12 mouse cellular contexts compared by ENCODE assay signal in genomic region chr4:136188973-136189737, GRCm38 (mm10). TPM values are rescaled to one million over a fixed set of nuclear protein-coding genes. Genes with fewer than 3 reads are reported as not detected.
DNase-seq lines count a peak whose midpoint lies in the region; ATAC-seq lines count a peak whose summit lies in the region.
"Had no signal": no experiment of that assay in that cellular context is flagged by ENCODE, and none has a peak within 500 bp of the region (broad histone marks: within the 10 kb centered on the region; RNA-seq: fewer than 3 reads in every experiment).

No protein-coding gene starts in this region.

- 82% methylated on average over 6 of the region's 6 CpGs for WGBS in intestine, embryonic 15.5 days
- WGBS in heart, embryonic 10.5 days = 81% methylated on average over 6 of the region's 6 CpGs

- peak; percentile 41; the same call in 1 of the 2 replicates for ATAC-seq in intestine, embryonic 15.5 days
- peak; percentile 30; the same call in 1 of the 2 replicates for ATAC-seq in neutrophil, adult 5-6 weeks (ENCODE audit: extremely low read depth, insufficient number of reproducible peaks, low FRiP score, poor library complexity, severe bottlenecking)
- ATAC-seq in activated CD4-positive, CD25-positive, alpha-beta regulatory T cell, adult 4 months = no peak

- peaks cover 8% of the 10 kb centered on the region; the same call in 1 of the 2 replicates for H3K36me3 ChIP-seq in intestine, embryonic 15.5 days
- H3K36me3 ChIP-seq in heart, embryonic 10.5 days = peaks cover 63% of the 10 kb centered on the region
- H3K36me3 ChIP-seq: hindbrain, embryonic 15.5 days had no signal

- H3K9me3 ChIP-seq in intestine, embryonic 15.5 days = no peaks in the 10 kb centered on the region
- H3K9me3 ChIP-seq in heart, embryonic 10.5 days = no peaks in the 10 kb centered on the region
- H3K9me3 ChIP-seq: hindbrain, embryonic 15.5 days had no signal

- H3K4me1 ChIP-seq in intestine, embryonic 15.5 days (replicated peaks) = 0 out of 2 replicates have a peak, but pooled peaks cover 23% of the 10 kb centered on the region
- peaks cover 34% of the 10 kb centered on the region for H3K4me1 ChIP-seq in heart, embryonic 10.5 days
- H3K4me1 ChIP-seq: hindbrain, embryonic 15.5 days had no signal

- peak; percentile 37 for DNase-seq in lung, postnatal 36 days
- DNase-seq in lung, postnatal 10 days = no peak
- DNase-seq in ES-CJ7 (ENCODE audit: low read depth, low spot score) (peak; percentile 46), MN1 (ENCODE audit: low spot score) (no peak)
- no peak for DNase-seq in heart, embryonic 10.5 days (ENCODE audit: low spot score)
- DNase-seq: cerebellum, adult 11 months; layer of hippocampus, postnatal 36 days had no signal

- H3K27me3 ChIP-seq in intestine, embryonic 15.5 days (replicated peaks) = no peaks in the 10 kb centered on the region
- no peaks in the 10 kb centered on the region for H3K27me3 ChIP-seq in heart, embryonic 10.5 days (ENCODE audit: insufficient read depth, poor library complexity, severe bottlenecking)
- H3K27me3 ChIP-seq: hindbrain, embryonic 15.5 days had no signal

- H3K9ac ChIP-seq in intestine, embryonic 15.5 days = no peak overlapping the region
- H3K9ac ChIP-seq: hindbrain, embryonic 15.5 days had no signal

- H3K4me3 ChIP-seq in intestine, embryonic 15.5 days (replicated peaks) = no peak overlapping the region
- H3K4me3 ChIP-seq in heart, embryonic 10.5 days = no peak overlapping the region
- H3K4me3 ChIP-seq: hindbrain, embryonic 15.5 days had no signal

- no peak overlapping the region for H3K27ac ChIP-seq in intestine, embryonic 15.5 days
- H3K27ac ChIP-seq in heart, embryonic 10.5 days = no peak overlapping the region
- H3K27ac ChIP-seq: hindbrain, embryonic 15.5 days; macrophage had no signal

- H3K4me2 ChIP-seq in intestine, embryonic 15.5 days (replicated peaks) = no peak overlapping the region
- H3K4me2 ChIP-seq: hindbrain, embryonic 15.5 days had no signal

RNA-seq across cellular contexts. Expression of gene E2f2, which starts 17.0 kb away (rescaled TPM):
- polyA plus RNA-seq in intestine, embryonic 15.5 days (2015; fragmentation: Nextera tagmentation; extraction: Ambion mirVana) = 8.1 and 9.8 TPM in 2 replicates
- 42.0 and 46.9 TPM in 2 replicates for total RNA-seq in neutrophil, adult 5-6 weeks (2017)
- 10 to 100 TPM; 22.0 to 34.6 TPM for polyA plus RNA-seq in activated CD4-positive, CD25-positive, alpha-beta regulatory T cell, adult 4 months (2017; shearing (Covaris generic))
- 6.3 and 6.6 TPM in 2 replicates for polyA plus RNA-seq in heart, embryonic 10.5 days (2016; fragmentation: Nextera tagmentation; extraction: Ambion mirVana)

RNA-seq across cellular contexts. Expression of gene Asap3, which starts 17.0 kb away (rescaled TPM):
- polyA plus RNA-seq in intestine, embryonic 15.5 days (2015; fragmentation: Nextera tagmentation; extraction: Ambion mirVana) = 4.6 and 5.4 TPM in 2 replicates
- 0.12 and 0.25 TPM in 2 replicates for total RNA-seq in neutrophil, adult 5-6 weeks (2017)
- under 1 TPM in 1 of 2 experiments, not detected in 1; 0.25 TPM for polyA plus RNA-seq in activated CD4-positive, CD25-positive, alpha-beta regulatory T cell, adult 4 months (2017; shearing (Covaris generic))
- 3.4 and 3.7 TPM in 2 replicates for polyA plus RNA-seq in heart, embryonic 10.5 days (2016; fragmentation: Nextera tagmentation; extraction: Ambion mirVana)

RNA-seq across cellular contexts. Expression of gene Id3, which starts 45.9 kb away (rescaled TPM):
- polyA plus RNA-seq in intestine, embryonic 15.5 days (2015; fragmentation: Nextera tagmentation; extraction: Ambion mirVana) = 269 and 285 TPM in 2 replicates
- total RNA-seq in neutrophil, adult 5-6 weeks (2017) = 25.4 and 29.5 TPM in 2 replicates
- 100 to 1,000 TPM; 281 to 355 TPM for polyA plus RNA-seq in activated CD4-positive, CD25-positive, alpha-beta regulatory T cell, adult 4 months (2017; shearing (Covaris generic))
- 324 and 492 TPM in 2 replicates for polyA plus RNA-seq in heart, embryonic 10.5 days (2016; fragmentation: Nextera tagmentation; extraction: Ambion mirVana)

RNA-seq across cellular contexts. Expression of gene Tcea3, which starts 58.4 kb away (rescaled TPM):
- 18.3 and 19.0 TPM in 2 replicates for polyA plus RNA-seq in intestine, embryonic 15.5 days (2015; fragmentation: Nextera tagmentation; extraction: Ambion mirVana)
- total RNA-seq in neutrophil, adult 5-6 weeks (2017) = 1.2 and 1.6 TPM in 2 replicates
- under 1 TPM in 1 of 2 experiments, not detected in 1; 0.58 TPM for polyA plus RNA-seq in activated CD4-positive, CD25-positive, alpha-beta regulatory T cell, adult 4 months (2017; shearing (Covaris generic))
- 35.6 and 47.2 TPM in 2 replicates for polyA plus RNA-seq in heart, embryonic 10.5 days (2016; fragmentation: Nextera tagmentation; extraction: Ambion mirVana)
- polyA plus RNA-seq: macrophage had no signal

Comparison
In these comparisons a context has a peak if more than half of its experiments do, and no peak if none do; other contexts are left out.
1. DNase-seq: peak in lung, postnatal 36 days (single experiment) and ES-CJ7 (single experiment); none in lung, postnatal 10 days (single experiment), MN1 (single experiment) and heart, embryonic 10.5 days (single experiment).